Mouse (Mus musculus) myocyte (in vitro differentiated cells): Measurements from ENCODE around the gene Cacng5. TPM values are rescaled to one million over a fixed set of nuclear protein-coding genes. Genes with fewer than 3 reads are reported as not detected.

ENCODE experiments used
- H3K27me3 ChIP-seq: one replicate; pipeline ENCODE4 v1.6.1; 2011; ENCODE audit not compliant: control insufficient read depth, insufficient read depth, insufficient read length
- H3K36me3 ChIP-seq: one replicate; pipeline ENCODE4 v1.6.1; 2011; ENCODE audit not compliant: control insufficient read depth, insufficient read depth
- H3K4me2 ChIP-seq: one replicate; pipeline ENCODE4 v1.6.1; 2011; ENCODE audit warnings: low read depth, control low read depth
- H3K4me3 ChIP-seq: one replicate; pipeline ENCODE4 v1.5.1; 2011; ENCODE audit warnings: mild to moderate bottlenecking, control low read depth, moderate library complexity
- H3K79me2 ChIP-seq: one replicate; pipeline ENCODE4 v1.6.1; 2011; ENCODE audit not compliant: control insufficient read depth, insufficient read depth
- H3ac ChIP-seq: one replicate; pipeline ENCODE4 v1.6.1; 2011; ENCODE audit not compliant: control insufficient read depth, insufficient read length
- CEBPB ChIP-seq: IDR thresholded peaks from 2 replicates; pipeline ENCODE4 v1.6.1; 2011; ENCODE audit warnings: mild to moderate bottlenecking, moderate library complexity; ENCODE audit not compliant: poor library complexity, insufficient read depth, severe bottlenecking
- E2F4 ChIP-seq: IDR thresholded peaks from one replicate; pipeline ENCODE4 v1.6.1; 2011; ENCODE audit warnings: mild to moderate bottlenecking, control low read depth, moderate library complexity; ENCODE audit not compliant: insufficient read depth
- MAX ChIP-seq: IDR thresholded peaks from one replicate; pipeline ENCODE4 v1.6.1; 2011; ENCODE audit warnings: low read depth, mild to moderate bottlenecking, control low read depth
- MYOD1 ChIP-seq, 3 experiments: IDR thresholded peaks; one replicate each; pipeline ENCODE4 v1.6.1; 2011; ENCODE audit warnings: control low read depth in 2 of 3, low read depth in 2 of 3, mild to moderate bottlenecking in 2 of 3, moderate library complexity in 1 of 3; ENCODE audit not compliant: insufficient read length in 2 of 3, control insufficient read depth in 1 of 3
- MYOG ChIP-seq, 3 experiments: IDR thresholded peaks; one replicate each; pipeline ENCODE4 v1.6.1; 2011; ENCODE audit warnings: control low read depth in 2 of 3, low read depth in 2 of 3, mild to moderate bottlenecking in 2 of 3; ENCODE audit not compliant: insufficient read length in 2 of 3, control insufficient read depth in 1 of 3, insufficient read depth in 1 of 3
- POLR2A ChIP-seq: IDR thresholded peaks from one replicate; pipeline ENCODE4 v1.6.1; 2011; ENCODE audit warnings: low read depth, mild to moderate bottlenecking, control low read depth, moderate library complexity; ENCODE audit not compliant: insufficient read length
- POLR2AphosphoS2 ChIP-seq: IDR thresholded peaks from one replicate; pipeline ENCODE4 v1.6.1; 2011; ENCODE audit warnings: low read depth, control low read depth; ENCODE audit not compliant: insufficient read length
- REST ChIP-seq: IDR thresholded peaks from one replicate; pipeline ENCODE4 v1.6.1; 2011; ENCODE audit warnings: mild to moderate bottlenecking, control low read depth, moderate library complexity; ENCODE audit not compliant: insufficient read depth, insufficient read length
- SRF ChIP-seq: IDR thresholded peaks from one replicate; pipeline ENCODE4 v1.6.1; 2011; ENCODE audit warnings: low read depth; ENCODE audit not compliant: control insufficient read depth, insufficient read length
- TCF12 ChIP-seq: IDR thresholded peaks from one replicate; pipeline ENCODE4 v1.6.1; 2011; ENCODE audit warnings: mild to moderate bottlenecking, control low read depth; ENCODE audit not compliant: poor library complexity, insufficient read depth, severe bottlenecking
- TCF3 ChIP-seq: IDR thresholded peaks from one replicate; pipeline ENCODE4 v1.6.1; 2011; ENCODE audit warnings: low read depth, control low read depth; ENCODE audit not compliant: insufficient read length
- USF1 ChIP-seq: IDR thresholded peaks from one replicate; pipeline ENCODE4 v1.6.1; 2011; ENCODE audit warnings: low read depth, mild to moderate bottlenecking, control low read depth, moderate library complexity
- polyA plus RNA-seq: library from polyadenylated mRNA; unstranded; fragments of >200 nt; fragmentation: generic; extraction: Trizol; gene quantifications from one replicate; pipeline ENCODE4 v1.2.1, GENCODE M21; 2012; ENCODE audit warnings: missing spikeins

Cacng5 gene
- polyA plus RNA-seq, 1 experiment, result not detected

- no peak overlapping the region for H3ac ChIP-seq
- H3K4me3 ChIP-seq, result no peak overlapping the region
- no peaks in the 10 kb centered on the region for H3K27me3 ChIP-seq
- peaks cover 13% of the 10 kb centered on the region for H3K36me3 ChIP-seq
- H3K79me2 ChIP-seq, result no peaks in the 10 kb centered on the region
- H3K4me2 ChIP-seq, result no peak overlapping the region
- TF ChIP-seq MAX, result no peak
- no peak for TF ChIP-seq USF1
- no peak for TF ChIP-seq SRF
- TF ChIP-seq MYOG (IDR thresholded peaks at IDR 0.05; ENCODE audit: control insufficient read depth in 1 of 3, insufficient read depth in 1 of 3, insufficient read length in 2 of 3, low read depth in 2 of 3), result no peak
- TF ChIP-seq TCF3, result no peak
- TF ChIP-seq CEBPB, result no peak
- TF ChIP-seq POLR2A, result no peak
Observed at GRCm38 (mm10) chr11:107950211-107950610, 35.4 kb upstream of the Cacng5 start.

- no peaks in the 10 kb centered on the region for H3K27me3 ChIP-seq
- H3ac ChIP-seq, result no peak overlapping the region
- no peak overlapping the region for H3K4me2 ChIP-seq
- H3K79me2 ChIP-seq, result no peaks in the 10 kb centered on the region
- peaks cover 30% of the 10 kb centered on the region for H3K36me3 ChIP-seq
- TF ChIP-seq TCF12 (no peak), MYOD1 (IDR thresholded peaks at IDR 0.05; ENCODE audit: control insufficient read depth in 1 of 3, insufficient read length in 2 of 3, low read depth in 2 of 3) (no peak), E2F4 (no peak), REST (no peak), SRF (no peak), MYOG (IDR thresholded peaks at IDR 0.05; ENCODE audit: control insufficient read depth in 1 of 3, insufficient read depth in 1 of 3, insufficient read length in 2 of 3, low read depth in 2 of 3) (no peak), POLR2AphosphoS2 (no peak), TCF3 (no peak), POLR2A (no peak), USF1 (no peak), MAX (no peak), CEBPB (no peak)
- no peak overlapping the region for H3K4me3 ChIP-seq
Observed at GRCm38 (mm10) chr11:107947951-107948350, 33.1 kb upstream of the Cacng5 start.

GRCm38 (mm10) chr11:107946823-107947222 lies 32.0 kb upstream of the Cacng5 start:
- Histone ChIP-seq H3K4me3 (no peak overlapping the region), H3K27me3 (no peaks in the 10 kb centered on the region), H3K4me2 (no peak overlapping the region), H3K36me3 (peaks cover 30% of the 10 kb centered on the region), H3ac (no peak overlapping the region), H3K79me2 (no peaks in the 10 kb centered on the region)
- TF ChIP-seq E2F4, result no peak
- TF ChIP-seq CEBPB, result no peak
- no peak for TF ChIP-seq MAX
- TF ChIP-seq USF1, result no peak
- TF ChIP-seq POLR2A, result no peak
- TF ChIP-seq TCF3, result no peak
- no peak for TF ChIP-seq MYOG (IDR thresholded peaks at IDR 0.05; ENCODE audit: control insufficient read depth in 1 of 3, insufficient read depth in 1 of 3, insufficient read length in 2 of 3, low read depth in 2 of 3)
- no peak for TF ChIP-seq TCF12

- H3ac ChIP-seq, result no peak overlapping the region
Observed at GRCm38 (mm10) chr11:107936929-107937328, 22.1 kb upstream of the Cacng5 start.

GRCm38 (mm10) chr11:107931721-107932120 lies 16.9 kb upstream of the Cacng5 start:
- no peak for TF ChIP-seq TCF12
- TF ChIP-seq MYOG (IDR thresholded peaks at IDR 0.05; ENCODE audit: control insufficient read depth in 1 of 3, insufficient read depth in 1 of 3, insufficient read length in 2 of 3, low read depth in 2 of 3), result no peak
- no peak for TF ChIP-seq E2F4
- TF ChIP-seq POLR2AphosphoS2, result no peak
- no peak for TF ChIP-seq USF1
- no peak for TF ChIP-seq POLR2A
- TF ChIP-seq SRF, result no peak
- no peak for TF ChIP-seq MYOD1 (IDR thresholded peaks at IDR 0.05; ENCODE audit: control insufficient read depth in 1 of 3, insufficient read length in 2 of 3, low read depth in 2 of 3)
- TF ChIP-seq TCF3, result no peak
- no peak for TF ChIP-seq REST
- no peak for TF ChIP-seq MAX
- Histone ChIP-seq H3K79me2 (no peaks in the 10 kb centered on the region), H3K36me3 (no peaks in the 10 kb centered on the region), H3K4me2 (no peak overlapping the region), H3K27me3 (no peaks in the 10 kb centered on the region), H3K4me3 (no peak overlapping the region), H3ac (no peak overlapping the region)

More at GRCm38 (mm10) chr11:107936929-107937328, 22.1 kb upstream of the Cacng5 start:
- H3K4me2 ChIP-seq, result no peak overlapping the region
- H3K36me3 ChIP-seq, result peaks cover 41% of the 10 kb centered on the region
- no peak overlapping the region for H3K4me3 ChIP-seq
- H3K27me3 ChIP-seq, result no peaks in the 10 kb centered on the region
- no peak for TF ChIP-seq POLR2AphosphoS2
- TF ChIP-seq MYOD1 (IDR thresholded peaks at IDR 0.05; ENCODE audit: control insufficient read depth in 1 of 3, insufficient read length in 2 of 3, low read depth in 2 of 3), result no peak
- TF ChIP-seq TCF12, result no peak
- no peak for TF ChIP-seq MAX
- no peak for TF ChIP-seq REST
- TF ChIP-seq MYOG (IDR thresholded peaks at IDR 0.05; ENCODE audit: control insufficient read depth in 1 of 3, insufficient read depth in 1 of 3, insufficient read length in 2 of 3, low read depth in 2 of 3), result no peak
- TF ChIP-seq SRF, result no peak
- no peak for TF ChIP-seq E2F4
- TF ChIP-seq TCF3, result no peak
- no peak for TF ChIP-seq CEBPB
- TF ChIP-seq POLR2A, result no peak
- no peak for TF ChIP-seq USF1
- no peaks in the 10 kb centered on the region for H3K79me2 ChIP-seq
